Mouse (Mus musculus): ENCODE data around the gene Med29.
A peak's percentile ranks its signal among the peaks of the same experiment; 100 is the strongest.

Gene Med29

GRCm38 (mm10) chr7:28376011-28376771, 16.3 kb downstream of the Med29 start:
- no peak for DNase-seq (ENCODE audit: low spot score)

GRCm38 (mm10) chr7:28375176-28375921, 17.2 kb downstream of the Med29 start:
- peak; percentile 86 for DNase-seq (ENCODE audit: low spot score)

GRCm38 (mm10) chr7:28374647-28375046, 17.9 kb downstream of the Med29 start:
- no peak for DNase-seq (ENCODE audit: low spot score)

GRCm38 (mm10) chr7:28373891-28374495, 18.5 kb downstream of the Med29 start:
- no peak for DNase-seq (ENCODE audit: low spot score)

- DNase-seq (ENCODE audit: low spot score), result peak; percentile 86
Measured at GRCm38 (mm10) chr7:28373131-28373581, 19.4 kb downstream of the Med29 start.

GRCm38 (mm10) chr7:28372251-28373108, 20.0 kb downstream of the Med29 start, which contains the start of gene Plekhg2:
Plekhg2 (minus strand) TSS chr7:28372599.
- peak; percentile 97 for DNase-seq (ENCODE audit: low spot score)

- no peak for DNase-seq (ENCODE audit: low spot score)
Measured at GRCm38 (mm10) chr7:28371514-28371989, 21.0 kb downstream of the Med29 start.

GRCm38 (mm10) chr7:28370977-28371513, 21.5 kb downstream of the Med29 start:
- no peak for DNase-seq (ENCODE audit: low spot score)

- DNase-seq (ENCODE audit: low spot score), result no peak
Measured at GRCm38 (mm10) chr7:28370051-28370450, 22.5 kb downstream of the Med29 start.

- DNase-seq (ENCODE audit: low spot score), result no peak
Measured at GRCm38 (mm10) chr7:28368276-28368920, 24.1 kb downstream of the Med29 start.

GRCm38 (mm10) chr7:28367663-28368275, 24.7 kb downstream of the Med29 start:
- DNase-seq (ENCODE audit: low spot score), result no peak

GRCm38 (mm10) chr7:28362441-28363060, 30.0 kb downstream of the Med29 start:
- DNase-seq (ENCODE audit: low spot score), result no peak

GRCm38 (mm10) chr7:28361647-28362341, 30.7 kb downstream of the Med29 start:
- no peak for DNase-seq (ENCODE audit: low spot score)

- DNase-seq (ENCODE audit: low spot score), result no peak
Measured at GRCm38 (mm10) chr7:28360291-28360690, 32.2 kb downstream of the Med29 start.

GRCm38 (mm10) chr7:28359854-28360253, 32.7 kb downstream of the Med29 start:
- DNase-seq (ENCODE audit: low spot score), result no peak

- DNase-seq (ENCODE audit: low spot score), result no peak
Measured at GRCm38 (mm10) chr7:28358431-28358830, 34.1 kb downstream of the Med29 start.

GRCm38 (mm10) chr7:28357984-28358383, 34.5 kb downstream of the Med29 start:
- DNase-seq (ENCODE audit: low spot score), result no peak

- DNase-seq (ENCODE audit: low spot score), result no peak
Measured at GRCm38 (mm10) chr7:28356981-28357380, 35.5 kb downstream of the Med29 start.

GRCm38 (mm10) chr7:28355221-28355620, 37.3 kb downstream of the Med29 start:
- DNase-seq (ENCODE audit: low spot score), result no peak

Data from c-Kit-positive CD71-positive TER-119-positive erythroid progenitor cells, embryonic 14.5 days (primary cell).